Mouse (Mus musculus) midbrain, embryonic 12.5 days (tissue): ENCODE results near the gene Gsc2. TPM values are rescaled to one million over a fixed set of nuclear protein-coding genes. Genes with fewer than 3 reads are reported as not detected.

Experiments
- ATAC-seq: fragments of 200-750 bp; cut with Nextera tagmentation; 2 replicates; pipeline ENCODE4 v1.8.0; 2017; ENCODE audit warnings: low read depth, moderate TSS enrichment, moderate library complexity; ENCODE audit not compliant: low FRiP score
- H3K27ac ChIP-seq: fragments of 300-500 bp; sonication (generic); replicated peaks from 2 replicates; pipeline ENCODE4 v1.5.1; 2016; ENCODE audit warnings: mild to moderate bottlenecking
- H3K27me3 ChIP-seq: fragments of 300-500 bp; sonication (generic); 2 replicates; pipeline ENCODE4 v1.6.1; 2016; ENCODE audit warnings: mild to moderate bottlenecking
- H3K36me3 ChIP-seq: fragments of 300-500 bp; sonication (generic); 2 replicates; pipeline ENCODE4 v1.6.1; 2016
- H3K4me1 ChIP-seq: fragments of 300-500 bp; sonication (generic); 2 replicates; pipeline ENCODE4 v1.6.1; 2016
- H3K4me2 ChIP-seq: fragments of 300-500 bp; sonication (generic); replicated peaks from 2 replicates; pipeline ENCODE4 v1.6.1; 2016; ENCODE audit warnings: mild to moderate bottlenecking, moderate library complexity
- H3K4me3 ChIP-seq: fragments of 300-500 bp; sonication (generic); 2 replicates; pipeline ENCODE4 v1.5.1; 2016; ENCODE audit warnings: mild to moderate bottlenecking
- H3K9ac ChIP-seq: fragments of 300-500 bp; sonication (generic); replicated peaks from 2 replicates; pipeline ENCODE4 v1.6.1; 2016; ENCODE audit warnings: mild to moderate bottlenecking, moderate library complexity
- H3K9me3 ChIP-seq: fragments of 300-500 bp; sonication (generic); 2 replicates; pipeline ENCODE4 v1.6.1; 2016; ENCODE audit warnings: mild to moderate bottlenecking
- WGBS: fragments of 180-500 bp; shearing (Covaris S2); methylation state at CpG from one replicate; pipeline ENCODE4 v1.1.7; 2016; 5-methylcytosine and 5-hydroxymethylcytosine counted together
- polyA plus RNA-seq: library from polyadenylated mRNA; unstranded; fragments of >200 nt; fragmentation: Nextera tagmentation; extraction: Ambion mirVana; gene quantifications from 2 replicates; pipeline ENCODE4 v1.2.1, GENCODE M21; 2016

Gene Gsc2
- polyA plus RNA-seq, 1 experiment from 2014 or later = 0.26 TPM

- Histone ChIP-seq H3K27ac (no peak overlapping the region), H3K36me3 (no peaks in the 10 kb centered on the region)
- no peak for ATAC-seq
Measured at GRCm38 (mm10) chr16:17936776-17937175, 21.9 kb upstream of the Gsc2 start.

GRCm38 (mm10) chr16:17934445-17934910 lies 19.6 kb upstream of the Gsc2 start:
- Histone ChIP-seq H3K36me3 (no peaks in the 10 kb centered on the region), H3K9me3 (no peaks in the 10 kb centered on the region), H3K4me1 (0 out of 2 replicates have a peak, but pooled peaks cover under 1% of the 10 kb centered on the region), H3K4me3 (no peak overlapping the region), H3K27ac (no peak overlapping the region), H3K4me2 (no peak overlapping the region), H3K9ac (no peak overlapping the region), H3K27me3 (peaks cover 51% of the 10 kb centered on the region)
- 78% methylated on average over 3 of the region's 3 CpGs for WGBS
- ATAC-seq = no peak

More at GRCm38 (mm10) chr16:17936776-17937175, 21.9 kb upstream of the Gsc2 start:
- 83% methylated on average over 10 of the region's 10 CpGs for WGBS
- Histone ChIP-seq H3K4me2 (no peak overlapping the region), H3K9ac (no peak overlapping the region), H3K27me3 (peaks cover 43% of the 10 kb centered on the region), H3K9me3 (no peaks in the 10 kb centered on the region), H3K4me3 (no peak overlapping the region), H3K4me1 (no peaks in the 10 kb centered on the region)

- H3K4me3 ChIP-seq = no peak overlapping the region
- no peak for ATAC-seq
- peaks cover 51% of the 10 kb centered on the region for H3K27me3 ChIP-seq
- no peak overlapping the region for H3K9ac ChIP-seq
- H3K4me2 ChIP-seq = no peak overlapping the region
- peaks cover 7% of the 10 kb centered on the region; the same call in 1 of the 2 replicates for H3K4me1 ChIP-seq
- H3K36me3 ChIP-seq = no peaks in the 10 kb centered on the region
- H3K9me3 ChIP-seq = no peaks in the 10 kb centered on the region
- WGBS = 70% methylated on average over 9 of the region's 9 CpGs
- H3K27ac ChIP-seq = no peak overlapping the region
Measured at GRCm38 (mm10) chr16:17933594-17934444, 19.0 kb upstream of the Gsc2 start.

GRCm38 (mm10) chr16:17931906-17932460 lies 17.1 kb upstream of the Gsc2 start:
- Histone ChIP-seq H3K4me3 (no peak overlapping the region), H3K4me1 (peaks cover 21% of the 10 kb centered on the region), H3K9ac (no peak overlapping the region), H3K36me3 (no peaks in the 10 kb centered on the region), H3K9me3 (no peaks in the 10 kb centered on the region), H3K27me3 (peaks cover 38% of the 10 kb centered on the region), H3K27ac (no peak overlapping the region), H3K4me2 (no peak overlapping the region)
- no peak for ATAC-seq
- WGBS = 80% methylated on average over 5 of the region's 5 CpGs

- ATAC-seq = no peak
- Histone ChIP-seq H3K27me3 (peaks cover 44% of the 10 kb centered on the region), H3K4me1 (peaks cover 31% of the 10 kb centered on the region), H3K9me3 (no peaks in the 10 kb centered on the region), H3K27ac (peak overlapping the region; percentile 88), H3K4me2 (no peak overlapping the region), H3K4me3 (no peak overlapping the region), H3K9ac (no peak overlapping the region), H3K36me3 (peaks cover 18% of the 10 kb centered on the region)
- 66% methylated on average over 2 of the region's 2 CpGs for WGBS
Measured at GRCm38 (mm10) chr16:17929631-17930030, 14.8 kb upstream of the Gsc2 start.

GRCm38 (mm10) chr16:17929211-17929610 lies 14.4 kb upstream of the Gsc2 start:
- Histone ChIP-seq H3K4me3 (no peak overlapping the region), H3K36me3 (peaks cover 22% of the 10 kb centered on the region), H3K9ac (no peak overlapping the region), H3K27ac (peak overlapping the region; percentile 88), H3K4me1 (peaks cover 31% of the 10 kb centered on the region), H3K4me2 (peak overlapping the region; percentile 90; the same call in 1 of the 2 replicates), H3K9me3 (no peaks in the 10 kb centered on the region), H3K27me3 (peaks cover 42% of the 10 kb centered on the region)
- WGBS = 0% methylated on average over 2 of the region's 2 CpGs
- ATAC-seq = peak; percentile 28

GRCm38 (mm10) chr16:17928627-17929104 lies 13.8 kb upstream of the Gsc2 start:
- peaks cover 23% of the 10 kb centered on the region for H3K36me3 ChIP-seq
- H3K4me1 ChIP-seq = peaks cover 31% of the 10 kb centered on the region
- peak overlapping the region; percentile 88 for H3K27ac ChIP-seq
- WGBS = 0% methylated on average over 9 of the region's 9 CpGs
- peak; percentile 50 for ATAC-seq
- H3K4me2 ChIP-seq = peak overlapping the region; percentile 90
- H3K9me3 ChIP-seq = no peaks in the 10 kb centered on the region
- peak overlapping the region; percentile 87 for H3K9ac ChIP-seq
- peak overlapping the region; percentile 87 for H3K4me3 ChIP-seq
- H3K27me3 ChIP-seq = peaks cover 37% of the 10 kb centered on the region

GRCm38 (mm10) chr16:17928087-17928580 lies 13.3 kb upstream of the Gsc2 start, which contains the start of gene Slc25a1:
TSS of gene Slc25a1 (minus strand) at chr16:17928219.
- WGBS = 0% methylated on average over 47 of the region's 47 CpGs
- peak within 1 kb of the TSS; percentile 87 for H3K4me3 ChIP-seq
- ATAC-seq = peak; percentile 84

GRCm38 (mm10) chr16:17927351-17928082 lies 12.7 kb upstream of the Gsc2 start:
- peaks cover 29% of the 10 kb centered on the region for H3K27me3 ChIP-seq
- H3K4me3 ChIP-seq = peak overlapping the region; percentile 87
- peak overlapping the region; percentile 88 for H3K27ac ChIP-seq
- peaks cover 38% of the 10 kb centered on the region for H3K4me1 ChIP-seq
- H3K9ac ChIP-seq = peak overlapping the region; percentile 87
- H3K9me3 ChIP-seq = no peaks in the 10 kb centered on the region
- H3K4me2 ChIP-seq = peak overlapping the region; percentile 90
- peaks cover 23% of the 10 kb centered on the region for H3K36me3 ChIP-seq
- ATAC-seq = peak; percentile 55
- WGBS = 1% methylated on average over 72 of the region's 72 CpGs

More at GRCm38 (mm10) chr16:17928087-17928580, 13.3 kb upstream of the Gsc2 start, which contains the start of gene Slc25a1:
- H3K9me3 ChIP-seq = no peaks in the 10 kb centered on the region
- H3K4me2 ChIP-seq = peak within 1 kb of the TSS; percentile 90
- H3K36me3 ChIP-seq = peaks cover 23% of the 10 kb centered on the region
- peak within 1 kb of the TSS; percentile 88 for H3K27ac ChIP-seq
- peaks cover 32% of the 10 kb centered on the region for H3K4me1 ChIP-seq
- peak within 1 kb of the TSS; percentile 87 for H3K9ac ChIP-seq
- H3K27me3 ChIP-seq = peaks cover 32% of the 10 kb centered on the region

GRCm38 (mm10) chr16:17922163-17922538 lies 7.3 kb upstream of the Gsc2 start:
- under 1% methylated on average over 14 of the region's 14 CpGs for whole genome bisulfite sequencing
- Histone ChIP-seq H3K4me2 (peak overlapping the region; percentile 98), H3K36me3 (peaks cover 23% of the 10 kb centered on the region), H3K27ac (peak overlapping the region; percentile 68), H3K27me3 (peaks cover 47% of the 10 kb centered on the region), H3K4me1 (peaks cover 38% of the 10 kb centered on the region), H3K9me3 (no peaks in the 10 kb centered on the region), H3K9ac (peak overlapping the region; percentile 86), H3K4me3 (peak overlapping the region; percentile 58)
- peak; percentile 13 for ATAC-seq

GRCm38 (mm10) chr16:17921325-17922162 lies 6.7 kb upstream of the Gsc2 start:
- peak overlapping the region; percentile 81 for H3K27ac ChIP-seq
- 2% methylated on average over 47 of the region's 47 CpGs for WGBS
- peaks cover 32% of the 10 kb centered on the region for H3K4me1 ChIP-seq
- peaks cover 48% of the 10 kb centered on the region for H3K27me3 ChIP-seq
- H3K4me2 ChIP-seq = peak overlapping the region; percentile 98
- no peaks in the 10 kb centered on the region for H3K9me3 ChIP-seq
- ATAC-seq = peak; percentile 93
- H3K4me3 ChIP-seq = peak overlapping the region; percentile 58
- H3K36me3 ChIP-seq = peaks cover 23% of the 10 kb centered on the region
- H3K9ac ChIP-seq = peak overlapping the region; percentile 86
